ENCODE assay signal across 22 mouse cellular contexts in the genomic region with DNA sequence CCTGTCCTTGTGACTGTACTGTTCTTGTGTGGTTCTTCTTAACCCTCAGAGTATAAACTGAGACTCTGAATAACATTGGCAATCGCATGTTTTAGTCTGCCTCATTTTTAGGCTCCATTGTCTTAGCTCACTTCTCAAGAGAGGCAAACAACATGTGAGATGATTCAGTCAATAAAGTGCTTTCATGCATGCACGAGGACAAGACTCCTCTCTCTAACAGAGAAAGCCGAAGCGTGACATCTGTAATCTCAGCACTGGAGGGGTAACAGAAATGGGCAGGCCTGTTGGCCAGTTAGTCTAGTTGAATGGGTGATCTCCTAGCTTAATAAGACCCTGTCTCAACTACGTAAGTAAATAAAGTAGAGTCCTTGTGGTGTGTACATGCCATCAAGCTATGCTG.
DNase-seq lines count a peak whose midpoint lies in the region; ATAC-seq and TF ChIP-seq lines count a peak whose summit lies in the region.
"Had no signal": no experiment of that assay in that cellular context is flagged by ENCODE, and none has a peak within 500 bp of the region (broad histone marks: within the 10 kb centered on the region; RNA-seq: fewer than 3 reads in every experiment).

No protein-coding gene starts in this region.

- no peak for DNase-seq in hindbrain, embryonic 14.5 days (ENCODE audit: low spot score)
- no peak for DNase-seq in kidney, adult 9 months
- no peak for DNase-seq in Patski (ENCODE audit: low read depth, low spot score)
- DNase-seq: adrenal gland, adult 8-10 months; adrenal gland, postnatal 14 days; adrenal gland, postnatal 36 days; B cell, adult 2 months; cerebellum, adult 11-12 months; cerebellum, adult 2 months; cerebellum, adult 9-10 months; cerebellum, postnatal 10 days; cerebellum, postnatal 25 days; forebrain, postnatal 0 days had no signal

- no peaks in the 10 kb centered on the region for H3K27me3 ChIP-seq in hindbrain, embryonic 16.5 days (replicated peaks; ENCODE audit: control insufficient read depth, insufficient read depth, low read length)
- H3K27me3 ChIP-seq in hindbrain, embryonic 14.5 days (ENCODE audit: control insufficient read depth, insufficient read depth, low read length): no peaks in the 10 kb centered on the region
- no peaks in the 10 kb centered on the region for H3K27me3 ChIP-seq in kidney, embryonic 15.5 days
- H3K27me3 ChIP-seq in Patski: no peaks in the 10 kb centered on the region
- H3K27me3 ChIP-seq: CH12.LX; embryonic facial prominence, embryonic 12.5 days; forebrain, embryonic 13.5 days; forebrain, embryonic 15.5 days had no signal

- no peak overlapping the region for H3K4me3 ChIP-seq in hindbrain, embryonic 16.5 days (ENCODE audit: low read length)
- H3K4me3 ChIP-seq in hindbrain, embryonic 14.5 days (replicated peaks; ENCODE audit: low read length): no peak overlapping the region
- no peak overlapping the region for H3K4me3 ChIP-seq in kidney, embryonic 15.5 days (replicated peaks)
- H3K4me3 ChIP-seq: embryonic facial prominence, embryonic 10.5 days; embryonic facial prominence, embryonic 12.5 days; forebrain, embryonic 13.5 days; forebrain, embryonic 15.5 days had no signal

- no peaks in the 10 kb centered on the region for H3K36me3 ChIP-seq in hindbrain, embryonic 16.5 days (ENCODE audit: control insufficient read depth, insufficient read depth, low read length)
- 0 out of 2 replicates have a peak, but pooled peaks cover 8% of the 10 kb centered on the region for H3K36me3 ChIP-seq in hindbrain, embryonic 14.5 days (replicated peaks; ENCODE audit: control insufficient read depth, insufficient read depth)
- peaks cover 8% of the 10 kb centered on the region for H3K36me3 ChIP-seq in kidney, embryonic 15.5 days
- H3K36me3 ChIP-seq: embryonic facial prominence, embryonic 10.5 days; embryonic facial prominence, embryonic 12.5 days; forebrain, embryonic 15.5 days had no signal

- CTCF ChIA-PET in Patski (lab: Charles Lee): interaction anchor here (1.2 kb wide), 1 partner anchor 10 kb away, joined by 3 read pairs; no protein-coding TSS in a partner anchor

- WGBS in hindbrain, embryonic 16.5 days: 80% methylated on average over 5 of the region's 5 CpGs
- 77% methylated on average over 5 of the region's 5 CpGs for WGBS in hindbrain, embryonic 14.5 days
- WGBS in kidney, embryonic 15.5 days: 58% methylated on average over 5 of the region's 5 CpGs

- in situ Hi-C loops in Patski (cut with MboI; ENCODE audit: low pct_unique_long_range_greater_than_20kb): no loop called here

- H3K4me1 ChIP-seq in hindbrain, embryonic 16.5 days (ENCODE audit: control insufficient read depth, insufficient read depth, low read depth, low read length): no peaks in the 10 kb centered on the region
- H3K4me1 ChIP-seq in hindbrain, embryonic 14.5 days (replicated peaks; ENCODE audit: control insufficient read depth, insufficient read depth, low read length): no peaks in the 10 kb centered on the region
- no peaks in the 10 kb centered on the region for H3K4me1 ChIP-seq in kidney, embryonic 15.5 days
- H3K4me1 ChIP-seq: embryonic facial prominence, embryonic 10.5 days; embryonic facial prominence, embryonic 12.5 days; forebrain, embryonic 13.5 days; forebrain, embryonic 15.5 days had no signal

- no peak overlapping the region for H3K9ac ChIP-seq in hindbrain, embryonic 16.5 days (ENCODE audit: low read depth, low read length)
- no peak overlapping the region for H3K9ac ChIP-seq in hindbrain, embryonic 14.5 days
- H3K9ac ChIP-seq in kidney, embryonic 15.5 days: no peak overlapping the region
- H3K9ac ChIP-seq: embryonic facial prominence, embryonic 12.5 days; forebrain, embryonic 13.5 days; forebrain, embryonic 15.5 days; forebrain, postnatal 0 days had no signal

- TF ChIP-seq CTCF in Patski (IDR thresholded peaks at IDR 0.05): no peak

- 0 out of 2 replicates have a peak, but pooled peaks have one; percentile 14 for ATAC-seq in hindbrain, embryonic 16.5 days
- ATAC-seq in hindbrain, embryonic 14.5 days (ENCODE audit: low FRiP score): no peak
- peak; percentile 76 for ATAC-seq in kidney, embryonic 15.5 days (replicated peaks; ENCODE audit: low FRiP score)
- peak; percentile 63 for ATAC-seq in Patski
- ATAC-seq: CD4-positive, CD25-positive, alpha-beta regulatory T cell, adult 4 months; forebrain, embryonic 13.5 days; forebrain, embryonic 15.5 days; forebrain, postnatal 0 days had no signal

- POLR2A ChIA-PET in Patski (lab: Charles Lee): no interaction called here

- H3K27ac ChIP-seq in hindbrain, embryonic 16.5 days (ENCODE audit: low read depth, low read length): no peak overlapping the region
- no peak overlapping the region for H3K27ac ChIP-seq in hindbrain, embryonic 14.5 days
- H3K27ac ChIP-seq in kidney, embryonic 15.5 days: no peak overlapping the region
- H3K27ac ChIP-seq: embryonic facial prominence, embryonic 10.5 days; embryonic facial prominence, embryonic 12.5 days; forebrain, embryonic 13.5 days; forebrain, embryonic 15.5 days had no signal

- no peaks in the 10 kb centered on the region for H3K9me3 ChIP-seq in hindbrain, embryonic 16.5 days (ENCODE audit: control insufficient read depth, low read length)
- no peaks in the 10 kb centered on the region for H3K9me3 ChIP-seq in hindbrain, embryonic 14.5 days (ENCODE audit: control insufficient read depth, low read length)
- H3K9me3 ChIP-seq in kidney, embryonic 15.5 days (replicated peaks): no peaks in the 10 kb centered on the region
- H3K9me3 ChIP-seq: embryonic facial prominence, embryonic 10.5 days; embryonic facial prominence, embryonic 12.5 days; forebrain, embryonic 13.5 days; forebrain, embryonic 15.5 days; G1E had no signal

- H3K4me2 ChIP-seq in hindbrain, embryonic 16.5 days (ENCODE audit: low read length): no peak overlapping the region
- H3K4me2 ChIP-seq in hindbrain, embryonic 14.5 days (replicated peaks): no peak overlapping the region
- no peak overlapping the region for H3K4me2 ChIP-seq in kidney, embryonic 15.5 days
- H3K4me2 ChIP-seq: embryonic facial prominence, embryonic 12.5 days; forebrain, embryonic 13.5 days; forebrain, embryonic 15.5 days had no signal
